14 mouse cellular contexts compared by ENCODE assay signal in genomic region chr19:12471866-12472265, GRCm38 (mm10). TPM values are rescaled to one million over a fixed set of nuclear protein-coding genes. Genes with fewer than 3 reads are reported as not detected.
DNase-seq lines count a peak whose midpoint lies in the region; TF ChIP-seq lines count a peak whose summit lies in the region.
"Had no signal": no experiment of that assay in that cellular context is flagged by ENCODE, and none has a peak within 500 bp of the region (broad histone marks: within the 10 kb centered on the region; RNA-seq: fewer than 3 reads in every experiment).

No protein-coding gene starts in this region.

- peak overlapping the region; percentile 12 for H3K27ac ChIP-seq in gastrocnemius, adult 2 months
- peak overlapping the region; percentile 50 for H3K27ac ChIP-seq in bone marrow macrophage, adult 2 months (ENCODE audit: insufficient read depth, low read depth, low read length)
- H3K27ac ChIP-seq: limb, embryonic 10.5 days had no signal

- no peak for TF ChIP-seq CTCF in gastrocnemius, adult 2 months (IDR thresholded peaks at IDR 0.05)
- no peak for TF ChIP-seq CTCF in bone marrow macrophage, adult 2 months (IDR thresholded peaks at IDR 0.05; ENCODE audit: low read depth, low read length)

- no peak for TF ChIP-seq POLR2A in bone marrow macrophage, adult 2 months (IDR thresholded peaks at IDR 0.05; ENCODE audit: borderline replicate concordance, low read depth, low read length)

- intact Hi-C loops in gastrocnemius, adult 2 months (cut with DNase I): no loop called here

- peaks cover 64% of the 10 kb centered on the region for H3K4me1 ChIP-seq in bone marrow macrophage, adult 2 months (ENCODE audit: control insufficient read depth, insufficient read depth, low read length)
- H3K4me1 ChIP-seq: limb, embryonic 10.5 days had no signal

- H3K4me3 ChIP-seq in gastrocnemius, adult 2 months: no peak overlapping the region
- H3K4me3 ChIP-seq in bone marrow macrophage, adult 2 months (ENCODE audit: insufficient read depth, low read length): no peak overlapping the region
- H3K4me3 ChIP-seq: embryonic facial prominence, embryonic 15.5 days; limb, embryonic 10.5 days had no signal

- DNase-seq in gastrocnemius, adult 2 months: no peak
- no peak for DNase-seq in gastrocnemius, adult 18-20 months (ENCODE audit: low spot score)
- DNase-seq in 3T3-L1 (ENCODE audit: low read depth, low spot score): peak; percentile 55
- peak; percentile 62 for DNase-seq in lung, postnatal 36 days
- DNase-seq in kidney, postnatal 36 days: no peak
- DNase-seq in yolk sac, embryonic 10.5 days (ENCODE audit: low spot score): no peak
- DNase-seq in gastrocnemius, adult 8-10 months (ENCODE audit: low spot score in 2 of 2): no peak
- DNase-seq: adrenal gland, postnatal 25 days; cerebellum, adult 8-10 months had no signal

RNA-seq across cellular contexts. Expression of gene Mpeg1, which starts 11.3 kb away (rescaled TPM):
- total RNA-seq in gastrocnemius, adult 2 months (2021): 1 to 10 TPM in 1 of 2 experiments, under 1 TPM in 1; 0.98 to 1.1 TPM
- 1 to 10 TPM in 1 of 2 experiments, under 1 TPM in 1; 0.80 to 1.6 TPM for total RNA-seq in gastrocnemius, adult 18-20 months (2021)
- polyA plus RNA-seq in bone marrow macrophage, adult 2 months (2012; ENCODE audit: insufficient read depth, insufficient read length, missing spikeins): 2,155 and 2,361 TPM in 2 replicates
- total RNA-seq in gastrocnemius, adult 8-10 months (2022): 1 to 10 TPM in 2 of 4 experiments, under 1 TPM in 2; 0.53 to 1.4 (median 0.91) TPM

RNA-seq across cellular contexts. Expression of gene Dtx4, which starts 29.4 kb away (rescaled TPM):
- total RNA-seq in gastrocnemius, adult 2 months (2021): 1 to 10 TPM; 3.9 to 4.2 TPM
- total RNA-seq in gastrocnemius, adult 18-20 months (2021): 1 to 10 TPM; 2.9 to 3.7 TPM
- polyA plus RNA-seq in bone marrow macrophage, adult 2 months (2012; ENCODE audit: insufficient read depth, insufficient read length, missing spikeins): 18.5 and 19.3 TPM in 2 replicates
- 1 to 10 TPM; 2.1 to 2.6 (median 2.4) TPM for total RNA-seq in gastrocnemius, adult 8-10 months (2022)

RNA-seq across cellular contexts. Expression of gene Pfpl, which starts 44.2 kb away (rescaled TPM):
- not detected for total RNA-seq in gastrocnemius, adult 2 months (2021)
- total RNA-seq in gastrocnemius, adult 18-20 months (2021): not detected
- polyA plus RNA-seq in bone marrow macrophage, adult 2 months (2012; ENCODE audit: insufficient read depth, insufficient read length, missing spikeins): not detected in 2 replicates
- not detected for total RNA-seq in gastrocnemius, adult 8-10 months (2022)
- total RNA-seq: adrenal gland, postnatal 25 days had no signal
- polyA plus RNA-seq: embryonic facial prominence, embryonic 15.5 days; heart, embryonic 14.5 days; limb, embryonic 10.5 days; Patski had no signal

RNA-seq across cellular contexts. Expression of gene Olfr1441, which starts 54.6 kb away (rescaled TPM):
- total RNA-seq in gastrocnemius, adult 2 months (2021): not detected
- total RNA-seq in gastrocnemius, adult 18-20 months (2021): not detected
- polyA plus RNA-seq in bone marrow macrophage, adult 2 months (2012; ENCODE audit: insufficient read depth, insufficient read length, missing spikeins): not detected in 2 replicates
- not detected for total RNA-seq in gastrocnemius, adult 8-10 months (2022)
- total RNA-seq: adrenal gland, postnatal 25 days had no signal
- polyA plus RNA-seq: heart, embryonic 14.5 days; limb, embryonic 10.5 days; Patski had no signal

Comparison
In these comparisons a context has a peak if more than half of its experiments do, and no peak if none do; other contexts are left out.
1. DNase-seq: peak in 3T3-L1 (single experiment) and lung, postnatal 36 days (single experiment); none in gastrocnemius, adult 2 months (single experiment), gastrocnemius, adult 18-20 months (single experiment), kidney, postnatal 36 days (0 of 2), yolk sac, embryonic 10.5 days (single experiment) and gastrocnemius, adult 8-10 months (0 of 2).